Mouse (Mus musculus) forebrain, embryonic 11.5 days (tissue): ENCODE measurements around the gene Ptpn13. TPM values are rescaled to one million over a fixed set of nuclear protein-coding genes. Genes with fewer than 3 reads are reported as not detected.

ENCODE experiments used
- ATAC-seq: fragments of 200-750 bp; cut with Nextera tagmentation; replicated peaks from 2 replicates; pipeline ENCODE4 v1.8.0; 2017; ENCODE audit warnings: moderate TSS enrichment; ENCODE audit not compliant: low FRiP score
- DNase-seq: peaks from one replicate; pipeline ENCODE4 v3.0.0-alpha.2; 2017; ENCODE audit warnings: low spot score
- H3K27ac ChIP-seq: fragments of 300-500 bp; sonication (generic); 2 replicates; pipeline ENCODE4 v1.5.1; 2014; ENCODE audit warnings: low read depth, low read length
- H3K27me3 ChIP-seq: fragments of 300-500 bp; sonication (generic); 2 replicates; pipeline ENCODE4 v1.6.1; 2014; ENCODE audit warnings: mild to moderate bottlenecking, low read length, mixed read lengths; ENCODE audit not compliant: control insufficient read depth, insufficient read depth
- H3K36me3 ChIP-seq: fragments of 300-500 bp; sonication (generic); 2 replicates; pipeline ENCODE4 v1.6.1; 2014; ENCODE audit warnings: mild to moderate bottlenecking, low read length, moderate library complexity, mixed read lengths; ENCODE audit not compliant: control insufficient read depth, insufficient read depth
- H3K4me1 ChIP-seq: fragments of 300-500 bp; sonication (generic); replicated peaks from 2 replicates; pipeline ENCODE4 v1.6.1; 2014; ENCODE audit warnings: low read length, mixed read lengths; ENCODE audit not compliant: control insufficient read depth, insufficient read depth
- H3K4me2 ChIP-seq: fragments of 300-500 bp; sonication (generic); 2 replicates; pipeline ENCODE4 v1.6.1; 2014; ENCODE audit warnings: low read depth, mild to moderate bottlenecking, low read length, moderate library complexity, mixed read lengths; ENCODE audit not compliant: severe bottlenecking
- H3K4me3 ChIP-seq: fragments of 300-500 bp; sonication (generic); 2 replicates; pipeline ENCODE4 v1.5.1; 2014; ENCODE audit warnings: low read depth, low read length
- H3K9ac ChIP-seq: fragments of 300-500 bp; sonication (generic); 2 replicates; pipeline ENCODE4 v1.6.1; 2014; ENCODE audit warnings: low read length
- H3K9me3 ChIP-seq: fragments of 300-500 bp; sonication (generic); 2 replicates; pipeline ENCODE4 v1.6.1; 2016; ENCODE audit warnings: low read length, mixed read lengths; ENCODE audit not compliant: control insufficient read depth
- WGBS: fragments of 180-500 bp; shearing (Covaris S2); extraction: QIAGEN DNeasy Blood & Tissue Kit; methylation state at CpG from one replicate; pipeline ENCODE4 v1.1.7; 2014; 5-methylcytosine and 5-hydroxymethylcytosine counted together
- polyA plus RNA-seq: library from polyadenylated mRNA; unstranded; fragments of >200 nt; fragmentation: Nextera tagmentation; extraction: Ambion mirVana; gene quantifications from 2 replicates; pipeline ENCODE4 v1.2.1, GENCODE M21; 2014

Ptpn13 gene
- polyA plus RNA-seq, 1 experiment from 2014 or later, result 20.3 TPM

GRCm38 (mm10) chr5:103603115-103603893 is 178.3 kb downstream of the Ptpn13 start:
- DNase-seq (no peak), ATAC-seq (no peak)
- Histone ChIP-seq H3K4me3 (no peak overlapping the region), H3K4me1 (peaks cover 3% of the 10 kb centered on the region; the same call in 1 of the 2 replicates), H3K27me3 (no peaks in the 10 kb centered on the region), H3K9ac (no peak overlapping the region), H3K36me3 (no peaks in the 10 kb centered on the region; the same call in 1 of the 2 replicates), H3K9me3 (no peaks in the 10 kb centered on the region), H3K4me2 (no peak overlapping the region), H3K27ac (no peak overlapping the region)
- WGBS, result 34% methylated on average over 11 of the region's 11 CpGs

GRCm38 (mm10) chr5:103605707-103606106 is 180.7 kb downstream of the Ptpn13 start:
- no peaks in the 10 kb centered on the region for H3K9me3 ChIP-seq
- no peak overlapping the region for H3K4me2 ChIP-seq
- H3K4me3 ChIP-seq, result no peak overlapping the region
- no peaks in the 10 kb centered on the region for H3K36me3 ChIP-seq
- 84% methylated on average over 7 of the region's 7 CpGs for WGBS
- no peak overlapping the region for H3K27ac ChIP-seq
- peaks cover 3% of the 10 kb centered on the region; the same call in 1 of the 2 replicates for H3K4me1 ChIP-seq
- DNase-seq (no peak), ATAC-seq (no peak)
- H3K27me3 ChIP-seq, result no peaks in the 10 kb centered on the region
- no peak overlapping the region for H3K9ac ChIP-seq

GRCm38 (mm10) chr5:103610148-103610547 is 185.2 kb downstream of the Ptpn13 start:
- DNase-seq (no peak), ATAC-seq (no peak)
- no peaks in the 10 kb centered on the region for H3K27me3 ChIP-seq
- no peak overlapping the region for H3K4me3 ChIP-seq
- H3K4me2 ChIP-seq, result no peak overlapping the region
- no peak overlapping the region for H3K27ac ChIP-seq
- no peaks in the 10 kb centered on the region for H3K36me3 ChIP-seq
- no peak overlapping the region for H3K9ac ChIP-seq
- H3K9me3 ChIP-seq, result no peaks in the 10 kb centered on the region
- WGBS, result 75% methylated on average over 5 of the region's 5 CpGs
- H3K4me1 ChIP-seq, result no peaks in the 10 kb centered on the region

- H3K4me3 ChIP-seq, result no peak overlapping the region
- no peak overlapping the region for H3K4me2 ChIP-seq
- no peaks in the 10 kb centered on the region for H3K4me1 ChIP-seq
- no peaks in the 10 kb centered on the region for H3K36me3 ChIP-seq
- no peak overlapping the region for H3K27ac ChIP-seq
- whole genome bisulfite sequencing, result 93% methylated on average over 10 of the region's 10 CpGs
- no peak for ATAC-seq
- H3K9me3 ChIP-seq, result no peaks in the 10 kb centered on the region
- no peaks in the 10 kb centered on the region for H3K27me3 ChIP-seq
- H3K9ac ChIP-seq, result no peak overlapping the region
- DNase-seq, result no peak
Observed at GRCm38 (mm10) chr5:103610856-103611472, 186.0 kb downstream of the Ptpn13 start.

GRCm38 (mm10) chr5:103612316-103612715 is 187.3 kb downstream of the Ptpn13 start:
- H3K9me3 ChIP-seq, result no peaks in the 10 kb centered on the region
- no peak overlapping the region for H3K4me3 ChIP-seq
- H3K4me1 ChIP-seq, result no peaks in the 10 kb centered on the region; the same call in 1 of the 2 replicates
- DNase-seq, result no peak
- no peaks in the 10 kb centered on the region for H3K36me3 ChIP-seq
- no peak for ATAC-seq
- no peak overlapping the region for H3K9ac ChIP-seq
- WGBS, result 90% methylated on average over 7 of the region's 7 CpGs
- H3K27me3 ChIP-seq, result no peaks in the 10 kb centered on the region
- no peak overlapping the region for H3K4me2 ChIP-seq
- H3K27ac ChIP-seq, result no peak overlapping the region

- no peaks in the 10 kb centered on the region for H3K36me3 ChIP-seq
- H3K9me3 ChIP-seq, result no peaks in the 10 kb centered on the region
- WGBS, result 91% methylated on average over 7 of the region's 7 CpGs
- DNase-seq, result no peak
- no peak overlapping the region for H3K4me2 ChIP-seq
- H3K27me3 ChIP-seq, result no peaks in the 10 kb centered on the region
- ATAC-seq, result no peak
- no peaks in the 10 kb centered on the region; the same call in 1 of the 2 replicates for H3K4me1 ChIP-seq
- H3K9ac ChIP-seq, result no peak overlapping the region
- no peak overlapping the region for H3K27ac ChIP-seq
- H3K4me3 ChIP-seq, result no peak overlapping the region
Observed at GRCm38 (mm10) chr5:103614356-103614755, 189.4 kb downstream of the Ptpn13 start.

GRCm38 (mm10) chr5:103617191-103617590 is 192.2 kb downstream of the Ptpn13 start:
- no peaks in the 10 kb centered on the region; the same call in 1 of the 2 replicates for H3K4me1 ChIP-seq
- no peak for DNase-seq
- H3K9ac ChIP-seq, result no peak overlapping the region

GRCm38 (mm10) chr5:103620301-103620973 is 195.4 kb downstream of the Ptpn13 start:
- Histone ChIP-seq H3K9ac (no peak overlapping the region), H3K9me3 (no peaks in the 10 kb centered on the region), H3K36me3 (no peaks in the 10 kb centered on the region), H3K4me3 (no peak overlapping the region), H3K27me3 (no peaks in the 10 kb centered on the region), H3K4me2 (no peak overlapping the region), H3K27ac (no peak overlapping the region), H3K4me1 (no peaks in the 10 kb centered on the region; the same call in 1 of the 2 replicates)
- DNase-seq (no peak), ATAC-seq (no peak)
- WGBS, result 78% methylated on average over 12 of the region's 12 CpGs

More at GRCm38 (mm10) chr5:103617191-103617590, 192.2 kb downstream of the Ptpn13 start:
- no peak overlapping the region for H3K4me2 ChIP-seq
- ATAC-seq, result no peak
- no peaks in the 10 kb centered on the region for H3K27me3 ChIP-seq
- H3K9me3 ChIP-seq, result no peaks in the 10 kb centered on the region
- WGBS, result 55% methylated on average over 9 of the region's 9 CpGs
- no peaks in the 10 kb centered on the region for H3K36me3 ChIP-seq
- H3K27ac ChIP-seq, result no peak overlapping the region
- no peak overlapping the region for H3K4me3 ChIP-seq
